Mouse (Mus musculus) CH12.LX (cell line): Measurements from ENCODE around the gene Rrp7a. TPM values are rescaled to one million over a fixed set of nuclear protein-coding genes. Genes with fewer than 3 reads are reported as not detected.

Experiments used
- DNase-seq: peaks from one replicate; pipeline ENCODE4 v3.0.0-alpha.2; 2013; ENCODE audit errors: extremely low read depth
- H3K27ac ChIP-seq: 2 replicates; pipeline ENCODE4 v1.5.1; 2012; ENCODE audit warnings: low read depth, mild to moderate bottlenecking, control low read depth, moderate library complexity; ENCODE audit not compliant: insufficient read depth
- H3K27me3 ChIP-seq: replicated peaks from 2 replicates; pipeline ENCODE3; 2012; ENCODE audit warnings: inconsistent platforms
- H3K36me3 ChIP-seq, 2 experiments: replicated peaks in 1 of 2; 2 replicates each; pipeline versions ENCODE3 to v1.6.1; 2012; ENCODE audit warnings: inconsistent platforms in 1 of 2, low read length in 1 of 2, mild to moderate bottlenecking in 1 of 2, mixed read lengths in 1 of 2, moderate library complexity in 1 of 2; ENCODE audit not compliant: control insufficient read depth in 1 of 2, insufficient read depth in 1 of 2
- H3K4me1 ChIP-seq, 2 experiments: 2 replicates each; pipeline ENCODE4 v1.6.1; 2012; ENCODE audit warnings: inconsistent platforms in 1 of 2, moderate library complexity in 1 of 2; ENCODE audit not compliant: insufficient read depth in 2 of 2, control insufficient read depth in 1 of 2
- H3K4me2 ChIP-seq: 2 replicates; pipeline ENCODE4 v1.6.1; 2012; ENCODE audit warnings: low read depth, mild to moderate bottlenecking, control low read depth; ENCODE audit not compliant: poor library complexity, insufficient read depth, severe bottlenecking
- H3K4me3 ChIP-seq, 3 experiments: fragments of 150-350 bp in 1 of 3; sonication (generic) in 1 of 3; replicated peaks in 1 of 3; 2 replicates each; pipeline versions ENCODE3 to v1.5.1; 2011 to 2012; ENCODE audit warnings: low read depth in 2 of 3, low read length in 2 of 3, mild to moderate bottlenecking in 2 of 3, moderate library complexity in 2 of 3, control low read depth in 1 of 3, improper control_type of control experiment in 1 of 3, inconsistent platforms in 1 of 3, mixed read lengths in 1 of 3; ENCODE audit not compliant: poor library complexity in 1 of 3
- H3K79me2 ChIP-seq: replicated peaks from 2 replicates; pipeline ENCODE4 v1.6.1; 2012; ENCODE audit warnings: mild to moderate bottlenecking, moderate library complexity; ENCODE audit not compliant: control insufficient read depth, poor library complexity, insufficient read depth, severe bottlenecking; ENCODE audit errors: extremely low read depth
- H3K9ac ChIP-seq: 2 replicates; pipeline ENCODE4 v1.6.1; 2012; ENCODE audit warnings: low read depth, mild to moderate bottlenecking, control low read depth, moderate library complexity; ENCODE audit not compliant: insufficient read depth
- H3K9me3 ChIP-seq: replicated peaks from 2 replicates; pipeline ENCODE3; 2012; ENCODE audit warnings: low read length, inconsistent platforms, mixed read lengths
- BHLHE40 ChIP-seq: IDR thresholded peaks from 2 replicates; pipeline ENCODE4 v1.6.1; 2011; ENCODE audit warnings: mild to moderate bottlenecking, low read depth, low read length, improper control_type of control experiment
- CHD1 ChIP-seq: IDR thresholded peaks from 2 replicates; pipeline ENCODE4 v1.6.1; 2012; ENCODE audit warnings: low read depth, low read length, improper control_type of control experiment, inconsistent platforms
- CTCF ChIP-seq, 2 experiments: IDR thresholded peaks in 1 of 2; conservative IDR thresholded peaks in 1 of 2; 2 replicates each; pipeline ENCODE4 v1.5.1; 2011 to 2012; ENCODE audit warnings: low read depth in 2 of 2, low read length in 2 of 2, improper control_type of control experiment in 1 of 2, inconsistent platforms in 1 of 2, mild to moderate bottlenecking in 1 of 2, moderate library complexity in 1 of 2
- E2F4 ChIP-seq: IDR thresholded peaks from 2 replicates; pipeline ENCODE4 v1.6.1; 2011; ENCODE audit warnings: low read depth, low read length, improper control_type of control experiment; ENCODE audit not compliant: insufficient replicate concordance
- EP300 ChIP-seq: IDR thresholded peaks from 2 replicates; pipeline ENCODE4 v1.6.1; 2011; ENCODE audit warnings: low read length, improper control_type of control experiment
- ETS1 ChIP-seq: conservative IDR thresholded peaks from 2 replicates; pipeline ENCODE4 v1.6.1; 2012; ENCODE audit warnings: low read depth, mild to moderate bottlenecking, inconsistent platforms, low read length, improper control_type of control experiment, moderate library complexity
- GABPA ChIP-seq: IDR thresholded peaks from 2 replicates; pipeline ENCODE4 v1.6.1; 2012; ENCODE audit warnings: low read depth, low read length, improper control_type of control experiment, inconsistent platforms; ENCODE audit not compliant: insufficient replicate concordance
- MAX ChIP-seq: IDR thresholded peaks from 2 replicates; pipeline ENCODE4 v1.6.1; 2011; ENCODE audit warnings: low read length, improper control_type of control experiment
- MEF2A ChIP-seq: IDR thresholded peaks from 2 replicates; pipeline ENCODE4 v1.6.1; 2014; ENCODE audit warnings: low read depth, mild to moderate bottlenecking, inconsistent platforms, low read length, improper control_type of control experiment, borderline replicate concordance
- MXI1 ChIP-seq: IDR thresholded peaks from 2 replicates; pipeline ENCODE4 v1.6.1; 2011; ENCODE audit warnings: mild to moderate bottlenecking, low read depth, low read length, improper control_type of control experiment
- MYC ChIP-seq: IDR thresholded peaks from 2 replicates; pipeline ENCODE4 v1.6.1; 2011; ENCODE audit warnings: low read depth, mild to moderate bottlenecking, improper control_type of control experiment, low read length
- PAX5 ChIP-seq: IDR thresholded peaks from 2 replicates; pipeline ENCODE4 v1.6.1; 2012; ENCODE audit warnings: low read length, inconsistent platforms, mixed read lengths
- RCOR1 ChIP-seq: conservative IDR thresholded peaks from 2 replicates; pipeline ENCODE4 v1.6.1; 2012; ENCODE audit warnings: low read depth, mild to moderate bottlenecking, inconsistent platforms, low read length, improper control_type of control experiment
- SMC3 ChIP-seq: IDR thresholded peaks from 2 replicates; pipeline ENCODE4 v1.6.1; 2011; ENCODE audit warnings: low read depth, low read length, improper control_type of control experiment
- TCF12 ChIP-seq: IDR thresholded peaks from 2 replicates; pipeline ENCODE4 v1.6.1; 2014; ENCODE audit warnings: low read depth, mild to moderate bottlenecking, inconsistent platforms, low read length, improper control_type of control experiment
- ZC3H11A ChIP-seq: IDR thresholded peaks from 2 replicates; pipeline ENCODE4 v1.6.1; 2012; ENCODE audit warnings: low read depth, mild to moderate bottlenecking, inconsistent platforms, low read length, improper control_type of control experiment
- ZMIZ1 ChIP-seq: IDR thresholded peaks from 2 replicates; pipeline ENCODE4 v1.6.1; 2012; ENCODE audit warnings: low read depth, mild to moderate bottlenecking, inconsistent platforms, low read length, improper control_type of control experiment
- ZNF384 ChIP-seq: IDR thresholded peaks from 2 replicates; pipeline ENCODE4 v1.6.1; 2012; ENCODE audit warnings: low read depth, low read length, improper control_type of control experiment, inconsistent platforms
- dilution Hi-C: fragments of 300-500 bp; cut with MboI; formaldehyde crosslinking; loops from 2 replicates; pipeline ENCODE4 v1.14.3; 2020; ENCODE audit warnings: low sequenced_read_pairs; ENCODE audit not compliant: extremely low pct_unique_long_range_greater_than_20kb, extremely low pct_ligation_motif_present
- in situ Hi-C: fragments of 300-500 bp; cut with MboI; formaldehyde crosslinking; loops from 3 replicates; pipeline ENCODE4 v1.14.3; 2019; ENCODE audit warnings: low sequenced_read_pairs, low pct_ligation_motif_present, low pct_unique_long_range_greater_than_20kb, mixed read lengths
- polyA plus RNA-seq: library from polyadenylated mRNA; unstranded; fragments of >175 nt; gene quantifications from 2 replicates; pipeline ENCODE4 v1.2.1, GENCODE M21; 2012; ENCODE audit warnings: low read depth; ENCODE audit not compliant: insufficient read length
- total RNA-seq, 2 experiments: library from RNA; depleted of rRNA; stranded (reverse); fragments of 300-350 nt in 1 of 2; fragments of >200 nt in 1 of 2; gene quantifications; 2 replicates each; pipeline ENCODE4 v1.2.3; 2012 to 2014

Rrp7a gene
- total and polyA plus RNA-seq, 3 experiments, result 126 to 262 (median 156) TPM

- H3K27me3 ChIP-seq, result no peaks in the 10 kb centered on the region
- no peaks in the 10 kb centered on the region for H3K9me3 ChIP-seq
- peaks cover 4 to 44% of the 10 kb centered on the region in 2 experiments; a peak in 2 of 4 replicates for H3K4me1 ChIP-seq
- H3K4me3 ChIP-seq, result no peak overlapping the region
- H3K9ac ChIP-seq, result no peak overlapping the region
- H3K27ac ChIP-seq, result no peak overlapping the region
- H3K79me2 ChIP-seq, result no peaks in the 10 kb centered on the region
- in situ Hi-C loops (loop anchor here (25.0 kb wide), 1 partner anchor 829 kb away; the partner anchor contains the start of genes 1500009C09Rik and Sept3), dilution Hi-C loops (no loop called here)
- no peak overlapping the region for H3K4me2 ChIP-seq
- TF ChIP-seq RCOR1 (no peak), MEF2A (no peak), ETS1 (no peak), MYC (no peak), CTCF (conservative IDR thresholded peaks at IDR 0.05 in 1 of 2, IDR thresholded peaks at IDR 0.05 in 1 of 2; ENCODE audit: low read depth in 2 of 2, low read length in 2 of 2) (no peak), PAX5 (no peak), E2F4 (no peak), SMC3 (no peak), MXI1 (no peak), TCF12 (no peak), ZC3H11A (no peak), ZMIZ1 (no peak), MAX (no peak)
- no peaks in the 10 kb centered on the region for H3K36me3 ChIP-seq
- no peak for DNase-seq
Measured at GRCm38 (mm10) chr15:83090874-83091273, 31.7 kb downstream of the Rrp7a start.

GRCm38 (mm10) chr15:83089429-83089605 lies 33.3 kb downstream of the Rrp7a start, which contains the start of gene Serhl:
Gene Serhl, plus strand, starts transcription at chr15:83089506.
- Histone ChIP-seq H3K4me2 (peak within 1 kb of the TSS; percentile 75; the same call in 1 of the 2 replicates), H3K4me3 (peak within 1 kb of the TSS in 1 of 3 experiments; percentile 9), H3K9me3 (no peaks in the 10 kb centered on the region), H3K9ac (0 out of 2 replicates have a peak within 1 kb of the TSS, but pooled peaks have one; percentile 16), H3K27me3 (no peaks in the 10 kb centered on the region), H3K79me2 (no peaks in the 10 kb centered on the region), H3K4me1 (peaks cover 7 to 43% of the 10 kb centered on the region in 2 experiments), H3K36me3 (no peaks in the 10 kb centered on the region), H3K27ac (no peak within 1 kb of the TSS)
- TF ChIP-seq EP300, result no peak
- no peak for TF ChIP-seq GABPA
- TF ChIP-seq CTCF (conservative IDR thresholded peaks at IDR 0.05 in 1 of 2, IDR thresholded peaks at IDR 0.05 in 1 of 2; ENCODE audit: low read depth in 2 of 2, low read length in 2 of 2), result no peak
- no peak for TF ChIP-seq CHD1
- no peak for TF ChIP-seq E2F4
- no peak for TF ChIP-seq RCOR1
- no peak for TF ChIP-seq BHLHE40
- TF ChIP-seq MAX, result no peak
- TF ChIP-seq MYC, result no peak
- TF ChIP-seq MEF2A, result no peak
- no peak for TF ChIP-seq ZNF384
- no peak for DNase-seq
- dilution Hi-C loops (no loop called here), in situ Hi-C loops (loop anchor here (25.0 kb wide), 1 partner anchor 827 kb away; the partner anchor contains the start of genes 1500009C09Rik and Sept3)
